Mouse (Mus musculus) urinary bladder, postnatal 14 days (tissue): ENCODE results near the gene Chpf.
A peak's percentile ranks its signal among the peaks of the same experiment; 100 is the strongest.

Experiments
- DNase-seq: peaks from one replicate; pipeline ENCODE4 v3.0.0; 2021; ENCODE audit warnings: low spot score

Gene Chpf

DNA sequence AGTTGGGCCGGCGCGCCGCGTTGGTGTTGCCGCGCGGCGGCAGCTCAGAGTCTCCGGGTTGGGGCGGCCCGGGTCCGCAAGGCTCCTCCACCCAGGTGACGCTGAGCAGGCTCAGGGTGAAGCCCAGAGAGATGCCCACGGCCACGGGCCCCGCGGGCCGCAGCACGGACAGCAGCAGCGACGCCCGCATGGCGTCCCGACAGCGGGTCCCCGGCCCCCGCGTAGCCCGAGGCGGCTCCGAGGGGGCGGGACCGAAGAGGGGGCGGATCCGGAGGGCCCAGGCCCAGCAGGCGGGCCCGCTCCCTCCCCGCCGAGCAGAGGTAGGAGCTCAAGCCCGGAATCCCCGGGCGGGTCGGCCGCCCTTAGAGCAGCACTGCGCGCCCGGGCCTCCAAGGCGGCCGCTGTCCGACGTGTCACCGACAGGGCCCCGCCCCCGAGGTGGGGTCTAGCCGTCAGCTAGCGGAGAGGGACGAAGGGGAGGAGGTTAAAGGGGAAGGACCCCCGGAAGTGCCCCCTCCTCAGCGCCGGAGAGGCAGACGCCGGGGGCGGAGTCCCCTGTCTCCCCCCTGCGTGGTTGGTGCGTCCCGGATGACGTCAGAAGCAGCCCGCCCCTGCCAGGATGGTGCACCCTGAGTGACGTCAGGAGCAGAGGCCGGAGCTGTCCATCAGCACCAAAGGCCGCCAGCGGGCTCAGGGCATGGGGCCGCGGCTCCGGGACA, at the start of gene Chpf, which contains the start of gene Tmem198:
Chpf (minus strand) TSS at position 392 of the 719 bp plus-strand sequence.
Tmem198 (plus strand) TSS at position 617 of the 719 bp plus-strand sequence.
- peak; percentile 96 for DNase-seq

DNA sequence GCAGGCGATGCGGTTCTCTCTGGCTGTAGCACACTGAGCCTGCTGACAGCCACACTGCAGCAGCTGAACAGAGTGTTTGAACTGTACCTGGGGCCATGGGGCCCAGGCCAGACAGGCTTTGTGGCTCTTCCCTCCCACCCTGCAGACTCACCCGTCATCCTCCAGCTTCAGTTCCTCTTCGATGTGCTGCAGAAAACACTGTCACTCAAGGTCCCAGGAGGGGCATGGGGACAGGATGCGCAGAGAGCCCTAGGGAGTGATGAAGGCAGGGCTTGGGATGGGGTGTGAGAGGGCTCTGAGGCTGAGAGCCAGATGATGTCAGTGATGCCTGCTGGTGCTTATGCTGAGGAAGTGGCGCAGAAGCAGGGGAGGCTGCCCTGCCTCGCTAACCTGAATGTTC, 45.6 kb upstream of the Chpf start:
- no peak for DNase-seq

DNA sequence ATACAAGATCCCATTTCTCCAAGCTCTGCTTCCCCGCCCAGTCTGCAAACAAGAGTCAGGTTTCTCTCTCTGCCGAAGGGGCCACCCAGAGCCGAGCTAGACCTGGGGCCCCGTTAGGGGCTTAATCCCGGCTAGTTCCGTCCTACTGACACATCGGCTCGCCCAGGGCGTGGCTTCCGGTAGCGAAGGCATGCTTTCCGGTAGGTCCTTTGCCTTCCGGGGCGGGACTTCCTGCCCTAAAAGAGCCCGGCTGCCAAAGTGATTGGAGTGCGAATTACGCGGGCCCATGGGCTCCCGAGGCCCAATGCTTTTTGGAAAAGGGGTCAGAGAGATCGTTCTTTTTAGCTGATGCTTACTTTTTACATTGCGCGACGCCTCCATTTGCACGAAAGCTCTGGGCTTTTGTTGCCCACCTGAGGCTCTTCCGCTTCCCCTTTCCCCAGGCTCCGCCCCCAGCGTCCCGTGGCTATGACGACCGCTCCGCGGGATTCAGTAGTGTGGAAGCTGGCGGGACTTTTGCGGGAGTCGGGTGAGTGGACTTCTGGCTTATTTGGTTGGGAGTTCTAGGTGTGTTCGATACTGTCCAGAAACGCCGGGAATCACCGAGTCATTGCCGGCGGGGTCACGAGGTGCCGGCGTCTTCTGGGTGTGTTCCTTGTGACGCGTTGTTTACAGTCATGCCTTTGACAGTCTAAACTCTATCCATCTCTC, 42.4 kb upstream of the Chpf start, which contains the start of gene Stk11ip:
Stk11ip (plus strand) TSS at position 209 of the 711 bp plus-strand sequence.
- DNase-seq, result peak; percentile 95

DNA sequence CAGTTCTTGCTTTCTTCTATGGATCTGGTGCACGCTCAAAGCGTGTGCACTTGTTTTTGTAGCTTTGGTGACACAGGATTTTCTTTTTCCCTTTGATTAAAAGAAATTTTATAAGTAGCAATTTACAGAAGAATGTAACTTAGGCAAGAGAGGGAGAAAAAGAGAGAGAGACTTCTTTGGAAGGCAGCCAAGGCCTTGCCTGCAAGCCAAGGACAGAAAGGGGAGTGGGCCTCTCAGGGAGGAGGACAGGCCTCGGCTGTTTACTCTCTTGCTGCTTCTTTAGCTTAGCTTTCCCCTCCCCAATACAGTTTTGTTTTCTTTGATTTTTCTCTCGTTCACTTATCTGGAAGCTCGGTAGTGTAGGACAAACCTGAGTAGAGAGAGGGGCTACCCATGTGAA, 40.5 kb upstream of the Chpf start:
- no peak for DNase-seq

DNA sequence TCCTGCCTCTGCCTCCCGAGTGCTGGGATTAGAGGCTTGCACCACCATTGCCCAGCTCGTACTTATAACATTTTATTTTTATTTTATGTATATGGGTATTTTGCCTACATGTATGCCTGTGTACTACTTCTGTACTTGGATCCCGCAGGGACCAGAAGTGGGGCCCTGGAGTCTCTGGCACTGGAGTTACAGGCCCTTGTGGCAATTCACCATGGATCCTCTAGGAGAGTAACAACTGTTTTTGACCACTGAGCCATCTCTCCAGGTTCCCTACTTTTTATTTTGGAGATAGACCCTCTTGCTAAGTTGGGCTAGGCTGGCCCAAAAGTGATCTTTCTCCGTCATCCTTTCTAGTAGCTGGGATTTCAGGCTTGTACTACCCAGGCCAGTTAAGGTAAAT, 39.3 kb upstream of the Chpf start:
- no peak for DNase-seq

DNA sequence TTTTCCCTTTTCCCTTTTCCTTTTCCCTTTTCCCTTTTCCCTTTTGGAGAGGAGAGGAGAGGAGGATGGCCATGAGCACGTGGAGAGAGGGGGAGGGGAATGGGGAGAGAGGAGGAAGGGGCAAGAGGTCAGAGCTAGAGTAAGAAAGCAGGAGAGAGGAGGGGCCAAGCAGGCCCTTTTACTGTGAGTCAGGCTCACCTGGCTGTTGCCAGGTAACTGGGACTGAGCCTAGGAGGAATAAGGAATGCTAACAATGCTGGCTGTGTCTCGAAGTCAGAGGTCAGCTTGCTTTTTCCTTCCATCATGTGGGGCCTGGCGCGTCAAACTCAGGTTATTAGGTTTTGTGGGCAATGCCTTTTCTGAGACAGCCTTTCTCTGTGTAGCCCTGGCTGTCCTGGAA, 38.9 kb upstream of the Chpf start:
- DNase-seq, result no peak

DNA sequence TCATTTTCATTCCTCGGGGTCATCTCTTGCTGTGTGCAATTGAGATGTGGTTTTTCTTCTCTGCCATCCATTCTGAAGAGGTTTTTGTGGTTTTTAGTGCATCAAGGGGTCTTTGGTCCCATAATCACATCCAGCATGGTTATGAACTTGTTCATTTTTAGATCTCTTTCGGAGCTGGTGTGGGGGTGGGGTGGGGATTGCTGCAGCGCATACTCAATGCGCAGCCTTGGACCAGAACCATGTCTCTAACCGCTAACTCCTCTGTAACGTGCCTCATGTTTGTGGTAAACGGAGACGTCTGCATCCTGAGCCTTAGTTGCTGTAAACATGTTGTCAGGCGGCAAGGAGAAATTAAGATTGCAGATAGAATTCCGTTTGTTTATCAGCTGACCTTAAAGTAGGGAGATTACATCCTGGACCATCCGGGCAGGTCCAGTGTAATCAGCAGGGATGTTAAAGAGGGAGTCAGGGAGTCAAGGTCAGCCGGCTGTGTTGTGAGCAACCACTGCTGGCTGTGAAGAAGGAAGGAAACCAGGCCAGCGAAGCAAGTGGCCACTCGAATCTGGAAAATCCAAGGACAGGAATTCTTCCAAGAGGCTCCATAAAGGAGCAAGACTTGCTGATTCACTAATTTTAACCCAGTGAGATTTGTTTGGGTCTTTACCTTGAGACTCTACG, 37.7 kb upstream of the Chpf start:
- DNase-seq, result no peak

DNA sequence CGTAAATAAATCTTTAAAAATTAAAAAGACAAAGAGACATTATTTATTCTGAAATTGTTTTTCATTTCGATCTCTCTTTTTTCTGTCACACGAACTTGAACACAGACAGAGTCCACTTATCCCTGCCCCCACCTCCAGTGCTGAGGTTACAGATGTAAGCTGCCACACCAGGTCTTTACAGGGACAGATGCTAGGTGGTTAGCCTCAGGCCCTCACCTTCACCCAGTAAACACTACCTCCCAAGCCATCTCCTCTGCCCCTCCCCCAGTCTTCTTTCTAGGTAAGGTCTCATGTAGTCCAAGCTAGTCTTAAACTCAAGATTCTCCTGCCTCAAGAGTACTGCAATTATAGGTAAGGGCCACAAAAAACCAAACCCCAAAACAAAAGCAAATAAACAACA, 33.4 kb upstream of the Chpf start:
- DNase-seq, result no peak

DNA sequence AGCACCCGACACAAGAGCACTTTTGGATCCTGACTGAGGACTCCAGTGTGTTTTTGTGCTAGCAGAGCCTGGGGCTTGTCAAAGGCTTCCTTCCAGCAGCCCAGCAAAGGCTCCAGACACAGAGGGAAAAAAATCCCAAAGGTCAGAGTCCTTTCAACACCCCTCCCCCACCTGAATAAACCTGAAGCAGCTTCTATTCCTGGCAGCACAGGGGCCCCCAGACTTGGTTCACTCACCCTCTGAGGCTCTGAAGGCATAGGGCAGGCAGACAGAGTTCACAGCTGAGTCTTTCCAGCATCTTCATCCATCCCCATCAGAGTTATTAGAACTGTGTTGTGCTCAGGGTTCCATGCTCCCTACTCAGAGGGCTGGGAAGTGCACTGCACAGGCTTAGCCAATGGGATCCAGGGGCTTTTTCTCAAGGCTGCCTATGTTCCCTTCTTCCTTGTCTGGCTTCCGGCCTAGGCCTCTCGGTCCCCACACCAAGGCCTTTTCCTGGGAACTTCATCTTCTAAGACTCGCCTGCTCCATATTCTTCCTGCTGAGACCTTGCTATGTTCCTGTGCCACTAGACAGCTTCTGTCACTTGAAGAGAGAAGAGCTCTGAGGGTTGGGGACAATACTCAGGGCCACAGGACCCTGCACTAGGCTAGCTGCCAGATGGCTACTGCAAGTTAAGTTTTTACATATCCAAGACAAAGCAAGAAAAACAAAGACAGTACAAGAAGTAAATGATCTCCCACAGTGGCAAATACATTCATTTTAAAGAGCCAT, 32.5 kb upstream of the Chpf start:
- DNase-seq, result no peak

DNA sequence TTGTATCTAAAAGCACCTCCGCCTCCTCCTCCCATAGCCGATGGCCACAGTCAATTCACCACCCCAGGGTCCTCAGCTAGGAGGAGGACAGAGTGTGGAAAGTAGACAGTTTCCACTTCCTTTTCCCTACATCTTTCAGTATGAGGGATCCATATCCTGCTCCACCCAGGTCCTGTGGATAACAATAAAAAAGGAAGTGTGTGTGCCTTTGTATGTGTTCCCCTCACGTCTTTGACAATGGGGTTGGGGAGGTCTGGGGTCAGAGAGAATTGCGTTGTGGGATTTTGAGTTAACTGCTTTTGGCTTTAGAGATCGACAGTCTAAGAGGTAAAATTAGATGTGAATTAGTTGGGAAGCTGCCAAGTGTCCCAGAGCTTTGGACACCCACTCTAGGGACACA, 31.0 kb upstream of the Chpf start:
- DNase-seq, result no peak

DNA sequence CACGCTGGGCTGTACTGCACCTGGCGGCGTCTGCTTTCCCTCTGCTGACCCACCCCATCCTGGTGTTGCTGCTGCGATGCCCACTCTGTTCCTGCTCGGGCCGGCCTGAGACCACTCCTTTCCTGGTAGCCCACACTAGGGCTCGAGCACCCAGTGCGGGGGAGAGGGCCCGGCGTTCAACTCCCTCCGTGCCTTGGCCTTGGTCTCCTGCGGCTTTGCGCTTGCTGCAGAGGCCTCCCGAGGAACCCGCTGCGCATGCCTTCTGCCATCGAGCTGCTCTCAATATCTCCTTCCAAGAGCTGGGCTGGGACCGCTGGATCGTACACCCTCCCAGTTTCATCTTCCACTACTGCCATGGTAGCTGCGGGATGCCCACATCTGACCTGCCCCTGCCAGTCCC, 30.5 kb upstream of the Chpf start:
- DNase-seq, result no peak

DNA sequence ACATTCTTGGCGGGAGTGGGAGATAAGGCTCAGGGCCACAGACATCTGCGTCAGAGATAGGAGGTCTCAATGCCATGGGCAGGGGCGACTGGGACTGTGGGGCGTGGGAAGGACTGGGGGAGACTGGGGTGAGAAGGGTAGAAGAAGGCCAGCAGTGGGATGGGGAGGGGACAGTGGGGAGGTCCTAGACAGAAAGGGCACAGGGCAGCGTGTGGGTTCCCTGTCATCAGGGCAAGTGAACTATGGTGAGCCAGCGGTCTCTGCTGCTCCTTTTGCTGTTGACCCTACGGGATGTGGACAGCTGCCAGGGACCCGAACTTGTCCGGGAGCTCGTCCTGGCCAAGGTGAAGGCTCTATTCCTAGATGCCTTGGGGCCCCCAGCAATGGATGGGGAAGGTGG, 27.9 kb upstream of the Chpf start, which contains the start of gene Inha:
Inha (plus strand) TSS at position 72 of the 400 bp plus-strand sequence.
- no peak for DNase-seq

DNA sequence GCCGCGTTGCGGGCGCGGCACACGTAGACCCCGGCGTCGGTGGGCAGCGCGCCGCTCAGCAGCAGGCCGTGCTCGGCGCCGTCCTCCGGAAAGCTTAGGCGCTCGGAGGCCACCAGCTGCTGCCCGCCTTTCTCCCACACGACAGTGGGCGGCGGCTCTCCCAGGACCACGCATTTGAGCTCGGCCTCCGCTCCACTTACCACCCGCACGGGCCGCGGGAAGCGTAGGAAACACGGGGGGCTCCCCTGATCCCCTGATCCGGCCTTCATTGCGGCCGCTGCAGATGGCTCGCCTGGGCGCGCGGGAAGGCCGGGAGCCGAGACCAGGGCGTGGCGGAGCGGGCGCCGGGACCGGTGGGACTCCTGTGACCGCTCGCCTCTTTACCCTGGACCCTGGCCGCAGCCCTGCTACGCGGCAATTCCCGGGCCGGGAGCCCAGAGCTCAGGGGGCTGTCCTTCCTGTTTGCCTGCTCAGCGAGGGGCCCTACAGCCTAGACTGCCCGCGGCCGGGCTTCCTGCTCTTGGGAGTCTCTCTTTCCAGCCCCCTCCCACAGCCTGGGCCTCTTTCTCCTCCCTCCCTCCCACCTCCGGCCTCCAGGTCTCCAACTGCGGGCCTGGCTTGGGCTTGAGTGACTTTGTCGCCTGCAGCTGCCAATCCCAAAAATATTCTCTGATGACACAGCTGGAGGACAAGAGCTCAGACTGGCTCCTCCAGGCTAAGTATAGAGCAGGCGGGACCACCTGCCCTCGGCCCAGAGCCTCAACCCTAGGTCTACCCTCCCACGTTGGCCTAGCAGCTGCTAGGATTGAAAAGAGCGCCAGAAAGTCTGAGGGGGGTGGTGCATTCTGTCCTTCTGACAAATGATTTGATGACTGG, 27.1 kb upstream of the Chpf start, which contains the start of gene Obsl1:
Obsl1 (minus strand) TSS at position 497 of the 876 bp plus-strand sequence.
- peak; percentile 74 for DNase-seq

DNA sequence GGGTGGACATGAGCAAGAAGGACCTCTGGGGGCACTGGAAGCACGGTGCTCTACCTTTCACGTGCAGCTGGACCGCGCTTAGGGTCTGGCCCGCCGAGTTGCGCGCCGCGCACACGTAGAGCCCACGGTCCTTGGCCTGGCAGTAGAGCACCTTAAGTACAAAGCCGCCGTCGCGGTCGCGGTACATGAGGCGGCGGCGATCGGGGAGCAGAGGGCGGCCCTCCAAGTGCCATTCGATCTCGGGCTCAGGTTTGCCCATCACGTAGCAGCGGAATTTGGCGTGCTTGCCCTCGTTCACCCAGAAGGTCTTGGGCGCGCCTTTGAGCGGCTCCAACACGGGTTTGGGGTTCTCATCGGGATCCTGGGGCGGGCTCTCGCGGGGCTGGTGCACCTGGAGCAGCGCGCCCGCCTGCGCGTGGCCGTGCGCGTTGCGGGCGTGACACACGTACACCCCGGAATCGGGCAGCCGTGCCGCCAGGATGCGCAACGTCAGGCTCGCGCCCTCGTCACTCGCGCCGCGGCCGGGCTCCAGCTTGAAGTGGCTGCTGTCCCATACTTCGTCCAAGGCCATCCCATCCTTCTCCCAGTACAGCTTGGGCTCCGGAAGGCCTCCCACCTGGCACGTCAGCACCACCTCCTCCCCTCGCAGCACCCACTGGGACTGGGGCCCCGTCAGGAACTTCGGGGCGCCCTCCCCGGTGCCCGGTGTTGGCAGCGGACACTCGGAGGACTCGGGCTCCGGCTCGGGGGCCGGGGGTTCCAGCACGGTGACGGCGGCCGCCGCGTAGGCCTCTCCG, 26.2 kb upstream of the Chpf start:
- DNase-seq, result peak; percentile 68

DNA sequence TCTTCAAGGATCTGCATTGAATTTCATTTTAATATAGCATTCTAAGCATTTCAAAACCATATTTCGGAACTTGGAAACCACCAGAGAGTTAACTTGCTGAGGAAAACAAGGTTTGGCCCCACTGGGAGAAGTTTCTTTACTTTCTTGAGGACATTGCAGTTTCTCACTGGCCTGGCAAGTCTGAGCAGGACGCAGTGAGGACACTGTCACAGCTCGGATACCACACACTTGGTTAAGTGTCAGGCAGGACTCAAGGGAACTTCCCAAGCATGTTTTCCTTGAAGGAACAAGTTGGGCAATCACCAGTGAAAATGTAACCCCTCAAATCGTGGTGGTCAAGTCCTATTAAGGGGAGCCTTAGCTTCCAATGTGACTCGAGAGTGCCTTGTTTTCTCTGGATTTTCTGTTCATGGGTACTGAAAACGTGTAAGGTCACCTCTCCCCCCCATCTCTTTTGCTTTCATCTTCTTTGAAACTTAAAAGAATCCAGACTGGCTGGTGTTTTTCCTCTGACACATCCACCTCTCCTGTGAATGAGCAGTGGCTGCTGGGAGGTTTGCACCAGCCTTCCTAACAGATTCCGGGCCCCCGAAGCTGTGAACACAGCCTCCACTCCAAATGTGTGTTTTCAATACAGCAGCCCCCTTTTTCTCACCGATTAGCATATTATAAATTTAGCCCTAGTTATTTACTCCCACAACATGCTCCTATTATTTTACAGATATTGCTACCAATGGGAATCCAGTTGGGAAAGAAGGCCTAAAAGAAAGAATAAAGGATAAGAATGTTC, 25.3 kb upstream of the Chpf start:
- DNase-seq, result no peak

DNA sequence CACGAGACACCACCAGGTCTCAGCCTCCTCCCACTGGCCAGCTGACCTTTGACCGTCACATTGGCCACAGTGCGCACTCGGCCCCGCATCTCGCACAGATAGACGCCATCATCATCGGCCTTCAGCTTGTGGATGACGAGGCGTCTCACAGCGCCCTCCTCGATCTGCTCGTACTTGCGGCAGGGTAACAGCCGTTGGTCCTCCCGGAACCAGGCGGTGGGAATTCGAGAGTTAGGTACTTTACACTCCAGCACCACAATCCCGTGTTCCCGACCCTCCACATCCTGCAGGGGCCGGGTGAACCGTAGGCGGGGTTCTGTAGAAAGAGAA, 24.5 kb upstream of the Chpf start:
- no peak for DNase-seq

DNA sequence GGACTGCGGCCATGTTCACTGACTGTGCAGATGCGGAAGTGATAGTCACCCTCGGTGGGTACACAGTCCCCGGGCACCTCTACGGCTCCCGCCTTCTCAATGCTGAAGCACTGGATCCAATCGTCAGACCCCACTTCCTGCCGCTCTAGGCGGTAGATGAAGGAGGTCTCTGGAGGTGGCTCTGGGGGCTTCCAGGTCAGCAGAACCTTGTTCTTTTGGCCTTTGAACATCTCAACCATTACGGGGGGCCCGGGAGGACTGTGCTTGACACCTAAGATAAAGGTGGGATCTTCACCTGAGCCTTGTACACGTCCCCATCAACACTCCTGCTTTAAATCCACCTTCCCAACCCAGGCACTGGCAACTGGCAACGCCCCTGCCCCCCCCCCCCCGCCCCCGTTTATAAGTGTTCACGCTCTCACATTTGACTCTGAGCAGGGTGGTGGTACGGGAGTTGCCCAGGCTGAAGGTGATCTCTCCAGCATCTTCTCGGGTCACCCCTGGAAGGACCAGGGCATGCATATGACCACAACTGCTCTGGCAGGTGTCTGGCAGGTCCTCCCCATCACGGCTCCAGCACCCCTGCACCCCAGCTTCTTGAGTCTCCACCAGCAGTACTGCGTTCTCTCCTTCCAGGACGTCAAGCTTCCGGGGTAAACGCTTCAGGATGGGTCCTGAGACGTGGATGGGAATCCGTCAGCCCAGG, 24.0 kb upstream of the Chpf start:
- DNase-seq, result no peak

DNA sequence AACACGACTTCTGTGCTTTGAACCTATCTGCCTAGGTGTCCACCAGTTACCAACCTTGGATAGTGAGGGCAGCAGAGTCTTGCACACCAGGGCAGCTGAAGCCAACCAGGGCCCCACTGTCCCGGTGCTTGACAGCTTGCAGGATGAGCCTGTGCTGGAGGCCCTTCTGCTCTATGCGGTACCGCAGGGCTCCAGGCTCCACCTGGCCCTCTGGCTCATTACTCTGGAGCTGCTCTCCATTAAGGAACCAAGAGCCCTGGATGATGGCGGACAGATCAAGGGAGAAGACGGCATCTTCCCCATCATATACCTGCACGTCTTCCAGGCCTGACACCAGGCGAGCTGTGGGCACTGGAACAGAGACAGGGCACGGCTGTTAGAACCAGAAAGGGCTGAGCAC, 22.8 kb upstream of the Chpf start:
- no peak for DNase-seq

DNA sequence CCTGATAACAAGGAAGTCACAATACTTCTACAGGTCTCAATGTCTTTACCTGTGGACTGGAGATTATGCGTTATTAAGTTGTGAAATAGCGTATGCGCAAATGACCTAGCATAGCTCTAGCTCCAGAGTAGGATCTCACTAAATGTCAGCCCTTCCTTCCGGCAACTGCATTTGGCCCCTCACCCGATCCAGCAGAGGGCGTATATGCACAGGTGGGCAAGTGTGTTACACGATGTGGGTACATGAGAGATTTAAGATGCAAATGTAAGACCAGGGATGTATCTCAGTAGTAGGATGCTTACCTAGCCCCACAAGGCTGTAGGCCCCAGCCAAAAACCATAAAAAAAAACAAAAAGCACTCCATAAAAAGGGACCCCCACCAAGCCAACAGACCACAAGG, 20.3 kb upstream of the Chpf start:
- DNase-seq, result no peak
